Mouse (Mus musculus) megakaryocyte, embryonic 14.5 days (primary cell): ENCODE measurements around the gene Syt15.

Experiments
- FLI1 ChIP-seq: IDR thresholded peaks from 2 replicates; pipeline ENCODE4 v1.6.1; 2012; ENCODE audit warnings: low read length, inconsistent platforms, mixed read lengths
- GATA1 ChIP-seq: IDR thresholded peaks from 3 replicates; pipeline ENCODE4 v1.6.1; 2012; ENCODE audit warnings: mixed read lengths, low read length, inconsistent platforms, borderline replicate concordance

- TF ChIP-seq FLI1 = no peak
- TF ChIP-seq GATA1 = no peak
Observed at GRCm38 (mm10) chr14:34188629-34189028, 30.8 kb upstream of the Syt15 start.
